Mouse (Mus musculus) G1E (cell line): ENCODE results near the gene Wdhd1. TPM values are rescaled to one million over a fixed set of nuclear protein-coding genes. Genes with fewer than 3 reads are reported as not detected.
A peak's percentile ranks its signal among the peaks of the same experiment; 100 is the strongest.

Experiments used
- ATAC-seq: 2 replicates; pipeline ENCODE4 v1.8.0; 2016; ENCODE audit warnings: mild to moderate bottlenecking; ENCODE audit not compliant: insufficient number of reproducible peaks, poor library complexity, low FRiP score, severe bottlenecking; ENCODE audit errors: extremely low read depth
- DNase-seq: peaks from one replicate; pipeline ENCODE4 v3.0.0; 2012; ENCODE audit warnings: low spot score
- H3K27me3 ChIP-seq: 2 replicates; pipeline ENCODE4 v1.6.1; 2012; ENCODE audit warnings: mild to moderate bottlenecking, low read length, inconsistent platforms; ENCODE audit not compliant: insufficient read depth
- H3K36me3 ChIP-seq: replicated peaks from 2 replicates; pipeline ENCODE3; 2012; ENCODE audit warnings: mild to moderate bottlenecking, inconsistent platforms
- H3K4me1 ChIP-seq: 2 replicates; pipeline ENCODE4 v1.6.1; 2012; ENCODE audit warnings: low read depth, low read length, inconsistent platforms, mixed read lengths; ENCODE audit not compliant: insufficient read depth
- H3K4me3 ChIP-seq: 2 replicates; pipeline ENCODE4 v1.5.1; 2012; ENCODE audit warnings: low read depth, mild to moderate bottlenecking, inconsistent platforms, low read length, moderate library complexity, mixed read lengths
- H3K9me3 ChIP-seq: replicated peaks from 2 replicates; pipeline ENCODE4 v1.6.1; 2012; ENCODE audit warnings: inconsistent platforms
- CTCF ChIP-seq: IDR thresholded peaks from 2 replicates; pipeline ENCODE4 v1.5.1; 2012; ENCODE audit warnings: low read depth, low read length, inconsistent platforms, mixed read lengths
- GATA1 ChIP-seq: IDR thresholded peaks from 2 replicates; pipeline ENCODE4 v1.6.1; 2012; ENCODE audit warnings: borderline replicate concordance, low read length, inconsistent platforms, mixed read lengths
- GATA2 ChIP-seq: IDR thresholded peaks from 2 replicates; pipeline ENCODE4 v1.6.1; 2012; ENCODE audit warnings: low read depth, low read length, inconsistent platforms, borderline replicate concordance
- POLR2AphosphoS5 ChIP-seq: IDR thresholded peaks from 2 replicates; pipeline ENCODE4 v1.6.1; 2012; ENCODE audit warnings: low read depth, low read length, inconsistent platforms; ENCODE audit not compliant: insufficient replicate concordance
- TAL1 ChIP-seq: conservative IDR thresholded peaks from 2 replicates; pipeline ENCODE4 v1.6.1; 2012; ENCODE audit warnings: low read depth, low read length, inconsistent platforms, mixed read lengths
- polyA plus RNA-seq: library from polyadenylated mRNA; stranded (reverse); fragments of >175 nt; gene quantifications from 2 replicates; pipeline ENCODE4 v1.2.3, GENCODE M21; 2012
- total RNA-seq, 2 experiments: library from RNA; stranded (forward) in 1 of 2; stranded (reverse) in 1 of 2; fragments of 200-1000 nt in 1 of 2; fragments of >200 nt in 1 of 2; fragmentation: Nextera tagmentation in 1 of 2; gene quantifications; 2 replicates each; pipeline ENCODE4 v1.2.3; 2014 to 2017

Gene Wdhd1
- total and polyA plus RNA-seq, 3 experiments, result 11.2 to 142 (median 119) TPM

- no peaks in the 10 kb centered on the region for H3K9me3 ChIP-seq
- ATAC-seq, result peak; percentile 37
- peak; percentile 91 for DNase-seq
- TF ChIP-seq GATA1, result no peak
- peak; percentile 85 for TF ChIP-seq CTCF
- H3K4me1 ChIP-seq, result peaks cover 38% of the 10 kb centered on the region
- H3K36me3 ChIP-seq, result peaks cover 30% of the 10 kb centered on the region
- H3K27me3 ChIP-seq, result no peaks in the 10 kb centered on the region
- peak within 1 kb of the TSS; percentile 94 for H3K4me3 ChIP-seq
Observed at GRCm38 (mm10) chr14:47297785-47298407, 21.2 kb upstream of the Wdhd1 start, which contains the start of gene Mapk1ip1l. TSS of gene Mapk1ip1l (plus strand) at chr14:47298266.

GRCm38 (mm10) chr14:47296232-47296631 is 19.6 kb upstream of the Wdhd1 start:
- H3K4me1 ChIP-seq, result peaks cover 31% of the 10 kb centered on the region
- H3K27me3 ChIP-seq, result no peaks in the 10 kb centered on the region
- H3K36me3 ChIP-seq, result peaks cover 36% of the 10 kb centered on the region

GRCm38 (mm10) chr14:47294136-47294535 is 17.5 kb upstream of the Wdhd1 start:
- peaks cover 38% of the 10 kb centered on the region for H3K36me3 ChIP-seq
- H3K27me3 ChIP-seq, result no peaks in the 10 kb centered on the region
- no peaks in the 10 kb centered on the region for H3K9me3 ChIP-seq
- no peak for TF ChIP-seq CTCF
- no peak for TF ChIP-seq POLR2AphosphoS5
- no peak for TF ChIP-seq GATA2
- no peak for TF ChIP-seq GATA1
- TF ChIP-seq TAL1, result no peak
- ATAC-seq (no peak), DNase-seq (no peak)
- peaks cover 16% of the 10 kb centered on the region for H3K4me1 ChIP-seq
- no peak overlapping the region for H3K4me3 ChIP-seq

More at GRCm38 (mm10) chr14:47296232-47296631, 19.6 kb upstream of the Wdhd1 start:
- no peaks in the 10 kb centered on the region for H3K9me3 ChIP-seq
- TF ChIP-seq POLR2AphosphoS5 (no peak), CTCF (no peak), GATA2 (no peak), GATA1 (no peak), TAL1 (no peak)
- DNase-seq (no peak), ATAC-seq (no peak)
- H3K4me3 ChIP-seq, result no peak overlapping the region

- no peak for ATAC-seq
- Histone ChIP-seq H3K27me3 (no peaks in the 10 kb centered on the region), H3K36me3 (peaks cover 47% of the 10 kb centered on the region), H3K4me1 (peaks cover 8% of the 10 kb centered on the region), H3K9me3 (no peaks in the 10 kb centered on the region), H3K4me3 (no peak overlapping the region)
- no peak for TF ChIP-seq POLR2AphosphoS5
- no peak for TF ChIP-seq GATA1
- no peak for TF ChIP-seq GATA2
- TF ChIP-seq TAL1, result no peak
- no peak for TF ChIP-seq CTCF
- DNase-seq, result no peak
Observed at GRCm38 (mm10) chr14:47291772-47292171, 15.1 kb upstream of the Wdhd1 start.

- H3K27me3 ChIP-seq, result no peaks in the 10 kb centered on the region
- TF ChIP-seq GATA2, result no peak
- TF ChIP-seq POLR2AphosphoS5, result no peak
- TF ChIP-seq GATA1, result no peak
- TF ChIP-seq TAL1, result no peak
- TF ChIP-seq CTCF, result no peak
- no peak for ATAC-seq
- no peak overlapping the region for H3K4me3 ChIP-seq
- DNase-seq, result no peak
- H3K36me3 ChIP-seq, result peaks cover 48% of the 10 kb centered on the region
- peaks cover 20% of the 10 kb centered on the region; the same call in 1 of the 2 replicates for H3K4me1 ChIP-seq
- H3K9me3 ChIP-seq, result no peaks in the 10 kb centered on the region
Observed at GRCm38 (mm10) chr14:47287021-47287420, 10.4 kb upstream of the Wdhd1 start.

- no peak overlapping the region for H3K4me3 ChIP-seq
- DNase-seq (no peak), ATAC-seq (no peak)
- H3K36me3 ChIP-seq, result peaks cover 45% of the 10 kb centered on the region
- H3K27me3 ChIP-seq, result no peaks in the 10 kb centered on the region
- peaks cover 20% of the 10 kb centered on the region; the same call in 1 of the 2 replicates for H3K4me1 ChIP-seq
- no peaks in the 10 kb centered on the region for H3K9me3 ChIP-seq
- TF ChIP-seq POLR2AphosphoS5, result no peak
- TF ChIP-seq CTCF, result no peak
- no peak for TF ChIP-seq TAL1
- TF ChIP-seq GATA2, result no peak
- TF ChIP-seq GATA1, result no peak
Observed at GRCm38 (mm10) chr14:47286215-47286614, 9.6 kb upstream of the Wdhd1 start.

- ATAC-seq, result no peak
- H3K9me3 ChIP-seq, result no peaks in the 10 kb centered on the region
Observed at GRCm38 (mm10) chr14:47285271-47285670, 8.6 kb upstream of the Wdhd1 start.

More at GRCm38 (mm10) chr14:47285271-47285670, 8.6 kb upstream of the Wdhd1 start:
- H3K4me1 ChIP-seq, result peaks cover 20% of the 10 kb centered on the region; the same call in 1 of the 2 replicates
- H3K36me3 ChIP-seq, result peaks cover 47% of the 10 kb centered on the region
- no peak overlapping the region for H3K4me3 ChIP-seq
- TF ChIP-seq POLR2AphosphoS5, result no peak
- no peak for TF ChIP-seq CTCF
- no peak for TF ChIP-seq GATA1
- no peak for TF ChIP-seq TAL1
- TF ChIP-seq GATA2, result no peak
- no peaks in the 10 kb centered on the region for H3K27me3 ChIP-seq
- no peak for DNase-seq
